Mouse (Mus musculus): ENCODE data around the gene Atp13a4. TPM values are rescaled to one million over a fixed set of nuclear protein-coding genes. Genes with fewer than 3 reads are reported as not detected.

Atp13a4 gene
- polyA plus RNA-seq (2015; fragmentation: Nextera tagmentation; extraction: Ambion mirVana) = 0.04 TPM in 1 of 2 replicates, not detected in the other

GRCm38 (mm10) chr16:29544829-29545228 lies at the start of gene Atp13a4:
Atp13a4 (minus strand) TSS chr16:29544864.

DNA sequence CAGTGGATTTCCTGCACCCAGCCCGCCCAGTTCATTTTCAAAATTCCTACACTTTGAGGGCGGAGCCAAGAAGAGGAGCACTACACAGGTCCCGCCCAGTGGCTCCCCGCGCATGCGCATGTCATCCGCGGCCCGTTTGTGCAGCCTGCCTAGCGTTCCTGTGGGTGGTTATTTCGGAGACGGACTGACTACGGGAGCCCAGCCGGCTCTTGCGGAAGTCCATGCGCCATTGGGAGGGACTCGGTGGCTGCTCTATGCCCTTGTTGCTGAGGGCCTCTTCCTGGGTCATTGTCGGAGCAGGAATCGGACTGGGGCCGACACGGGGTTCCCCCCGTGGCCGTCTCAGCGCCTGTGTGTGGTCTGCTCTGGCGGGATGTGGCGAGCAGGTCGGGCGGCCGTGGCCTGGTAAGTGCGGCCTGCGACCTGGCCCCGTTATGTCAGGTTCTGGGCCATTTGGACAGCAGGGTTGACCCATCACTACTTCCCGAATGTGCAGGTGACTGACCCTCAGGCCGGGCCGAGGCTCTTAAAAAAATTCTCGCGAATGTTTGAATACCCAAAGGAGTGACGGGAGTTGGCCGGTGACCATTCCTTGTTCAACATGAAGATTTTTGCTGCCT lies 34.6 kb upstream of the Atp13a4 start, which contains the start of gene Opa1:
TSS of gene Opa1 (plus strand) at position 168 of the 620 bp plus-strand sequence.

GRCm38 (mm10) chr16:29378458-29378857 lies 166.2 kb downstream of the Atp13a4 start, which contains the start of gene Atp13a5:
Atp13a5 (minus strand) TSS chr16:29378732.

Other genes starting within 250 kb of the Atp13a4 start
- gene Atp13a5, start 166.1 kb downstream of the Atp13a4 start, polyA plus RNA-seq (2015; fragmentation: Nextera tagmentation; extraction: Ambion mirVana) = not detected in 2 replicates
- 14.2 and 17.7 TPM in 2 replicates for gene Opa1, start 34.5 kb upstream of the Atp13a4 start, polyA plus RNA-seq (2015; fragmentation: Nextera tagmentation; extraction: Ambion mirVana)

Data from urinary bladder, postnatal 0 days (tissue).